Mouse (Mus musculus) erythroblast, adult 5-6 weeks (primary cell): ENCODE measurements around the gene Ttc30a1. TPM values are rescaled to one million over a fixed set of nuclear protein-coding genes. Genes with fewer than 3 reads are reported as not detected.
A peak's percentile ranks its signal among the peaks of the same experiment; 100 is the strongest.

ENCODE experiments used
- ATAC-seq: replicated peaks from 2 replicates; pipeline ENCODE4 v1.8.0; 2016; ENCODE audit warnings: moderate number of reproducible peaks, mild to moderate bottlenecking, moderate TSS enrichment, inconsistent platforms; ENCODE audit not compliant: poor library complexity, low FRiP score, severe bottlenecking
- total RNA-seq, 2 experiments: library from RNA; stranded (forward) in 1 of 2; stranded (reverse) in 1 of 2; fragments of 150-400 nt in 1 of 2; fragments of 200-764, 138-1000 nt in 1 of 2; gene quantifications; 2 replicates each; pipeline versions ENCODE4 v1.2.3 to v1.2.4; 2015 to 2017; ENCODE audit warnings: low replicate concordance in 2 of 2

Gene Ttc30a1
- 0.42 TPM in 1 of 2 replicates, not detected in the other for total RNA-seq (2015; ENCODE audit: low replicate concordance)
- total RNA-seq (2017; ENCODE audit: low replicate concordance) = 0.17 and 1.7 TPM in 2 replicates

DNA sequence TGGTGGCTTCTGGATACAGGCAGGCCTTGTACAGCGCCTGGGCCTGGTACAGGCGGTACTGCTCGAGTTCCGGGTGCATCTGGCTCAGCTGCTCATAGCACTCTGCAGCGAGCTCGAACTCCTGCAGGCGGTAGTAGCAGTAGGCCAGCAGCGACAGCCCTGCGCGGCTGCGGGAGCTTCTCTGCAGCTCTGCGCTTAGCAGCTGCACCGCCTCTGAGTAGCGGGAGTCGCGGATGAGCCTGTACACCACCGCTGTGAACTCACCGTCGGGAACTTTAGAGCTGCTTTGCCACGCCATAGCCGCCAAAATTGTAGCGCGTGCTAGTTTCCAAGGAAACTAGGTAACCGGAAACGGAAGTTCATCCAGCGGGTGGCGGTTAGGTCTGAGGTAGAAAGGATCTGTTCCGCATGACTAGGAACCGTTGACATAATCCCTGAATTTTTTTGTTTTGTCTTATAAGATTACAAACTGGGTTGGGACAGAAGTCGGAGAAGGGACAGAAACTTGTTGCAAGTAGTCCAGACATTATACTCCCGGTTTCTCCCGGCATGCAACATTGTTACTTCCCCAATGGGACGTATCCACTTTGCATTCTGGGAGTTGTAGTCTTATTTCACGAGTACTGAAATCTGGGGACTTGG is at the start of gene Ttc30a1:
Gene Ttc30a1, minus strand, starts transcription at position 528 of the 642 bp plus-strand sequence.
- ATAC-seq = peak; percentile 63

- no peak for ATAC-seq
Measured at GRCm38 (mm10) chr2:76030080-76030479, 48.3 kb upstream of the Ttc30a1 start.

DNA sequence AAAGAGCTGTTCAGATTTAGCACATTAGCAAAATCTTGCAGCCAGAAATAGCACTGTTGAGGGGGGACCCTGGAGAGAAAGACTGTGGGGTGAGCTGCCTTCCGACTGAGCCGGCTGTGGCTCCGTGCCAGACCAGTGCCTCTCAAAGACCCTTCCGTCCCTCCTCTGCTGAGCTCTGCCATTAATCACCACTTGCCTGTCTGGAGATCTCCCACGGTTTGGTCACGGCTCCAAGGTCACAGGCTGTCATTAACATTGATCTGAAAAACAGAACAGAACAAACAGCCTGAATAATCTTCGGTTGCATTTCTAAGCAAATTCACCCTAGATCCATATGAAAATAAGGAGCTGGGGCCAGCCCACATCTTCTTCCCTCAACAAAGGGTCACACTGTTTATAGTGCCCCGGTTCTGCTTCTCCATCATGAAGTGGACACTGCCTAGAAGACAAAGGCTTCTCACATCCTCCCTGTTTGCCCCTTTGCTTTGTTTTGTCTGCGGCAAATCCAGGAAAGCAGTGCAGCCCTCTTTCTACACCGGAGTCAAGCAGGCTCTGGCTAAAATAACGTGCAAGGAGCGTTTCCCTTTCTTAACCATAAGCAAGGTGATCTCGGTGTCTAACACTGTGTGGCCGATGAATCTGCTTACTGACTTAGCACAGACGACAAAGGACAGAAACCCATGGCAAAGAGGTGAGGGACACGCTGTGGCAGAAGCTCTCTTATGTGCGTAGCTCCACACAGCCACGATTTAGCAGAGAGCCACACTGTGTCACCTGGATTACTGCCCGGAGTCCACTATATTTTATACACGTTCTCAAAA is 47.5 kb upstream of the Ttc30a1 start:
- no peak for ATAC-seq

DNA sequence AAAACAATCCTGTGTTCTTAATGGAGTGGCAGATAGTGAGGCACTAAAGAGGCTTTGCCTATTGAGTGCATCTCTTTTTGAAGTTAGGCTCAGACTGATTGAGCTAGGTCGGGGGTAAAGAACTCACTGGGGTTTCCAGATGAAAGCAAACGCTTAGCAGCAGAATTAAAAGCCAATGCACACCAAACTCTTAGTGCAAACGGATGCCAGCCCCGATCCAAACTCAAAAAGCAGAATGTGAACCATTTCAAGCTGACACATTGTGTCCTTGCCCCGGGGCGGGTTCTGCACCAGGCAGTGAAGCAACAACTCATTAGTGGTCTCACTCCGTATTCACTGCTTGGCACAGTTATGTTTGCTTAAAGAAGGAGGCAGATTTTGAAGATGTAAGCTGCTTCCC is 35.1 kb upstream of the Ttc30a1 start:
- ATAC-seq = no peak

GRCm38 (mm10) chr2:76016136-76016535 is 34.4 kb upstream of the Ttc30a1 start:
- no peak for ATAC-seq

DNA sequence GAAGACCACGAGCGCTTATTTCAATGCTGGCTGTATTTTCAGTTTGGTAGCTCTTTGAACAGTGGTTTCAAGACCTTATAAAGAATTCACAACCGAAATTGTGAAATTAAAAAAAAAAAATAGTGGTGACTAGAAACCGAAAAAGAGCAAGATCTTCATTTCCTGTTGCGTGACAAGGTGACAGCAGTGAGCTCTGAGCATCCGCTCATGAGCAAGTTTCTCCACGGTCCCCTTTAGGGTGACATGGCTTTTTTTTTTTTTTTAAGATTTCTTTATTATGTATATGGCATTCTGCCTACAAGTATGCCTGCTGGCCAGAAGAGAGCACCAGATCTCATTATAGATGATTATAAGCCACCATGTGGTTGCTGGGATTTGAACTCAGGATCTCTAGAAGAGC is 33.7 kb upstream of the Ttc30a1 start:
- ATAC-seq = no peak

DNA sequence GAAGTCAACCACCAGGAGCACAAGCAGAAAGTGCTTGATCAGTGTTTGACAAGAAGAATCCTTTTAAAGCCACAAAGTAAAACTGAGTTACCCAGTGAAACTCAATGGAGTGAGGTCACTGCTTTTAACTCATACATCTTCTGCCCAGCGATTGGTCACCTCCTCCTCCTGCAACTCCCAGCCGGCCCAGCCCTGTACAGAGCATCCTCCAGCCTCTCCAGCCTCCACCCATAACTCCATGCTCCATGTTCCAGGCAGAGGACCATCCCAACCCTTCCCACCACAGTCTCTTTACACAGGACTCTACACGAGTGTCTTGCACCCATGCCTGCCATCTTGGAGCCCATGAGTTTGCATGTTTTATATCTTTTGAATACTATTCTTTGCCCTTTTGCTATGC is 32.9 kb upstream of the Ttc30a1 start:
- ATAC-seq = no peak

DNA sequence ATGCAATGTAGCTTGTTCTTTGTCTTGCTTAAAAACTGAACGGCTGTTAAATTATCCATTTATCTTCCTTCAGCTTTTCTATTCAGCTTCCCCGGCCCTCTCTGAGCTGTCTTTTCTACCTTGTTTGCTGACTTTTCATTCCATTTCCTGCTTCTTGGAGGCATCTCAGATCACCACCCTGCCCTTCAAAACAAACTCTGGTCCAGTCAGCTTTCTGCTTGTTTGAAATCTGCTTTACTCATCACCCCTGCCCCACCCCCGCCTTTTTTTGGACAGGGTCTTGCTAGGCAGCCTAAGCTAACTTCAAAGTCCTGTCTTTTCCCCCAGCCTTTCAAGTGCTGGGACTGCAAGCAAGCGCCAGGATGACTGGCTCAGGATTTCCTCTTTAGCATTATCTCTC is 24.4 kb upstream of the Ttc30a1 start:
- no peak for ATAC-seq

GRCm38 (mm10) chr2:76002899-76003298 is 21.1 kb upstream of the Ttc30a1 start:
- no peak for ATAC-seq

GRCm38 (mm10) chr2:76001392-76001791 is 19.6 kb upstream of the Ttc30a1 start:
- ATAC-seq = no peak; the same call in 1 of the 2 replicates

- ATAC-seq = no peak
Measured at GRCm38 (mm10) chr2:75999636-76000035, 17.9 kb upstream of the Ttc30a1 start.

DNA sequence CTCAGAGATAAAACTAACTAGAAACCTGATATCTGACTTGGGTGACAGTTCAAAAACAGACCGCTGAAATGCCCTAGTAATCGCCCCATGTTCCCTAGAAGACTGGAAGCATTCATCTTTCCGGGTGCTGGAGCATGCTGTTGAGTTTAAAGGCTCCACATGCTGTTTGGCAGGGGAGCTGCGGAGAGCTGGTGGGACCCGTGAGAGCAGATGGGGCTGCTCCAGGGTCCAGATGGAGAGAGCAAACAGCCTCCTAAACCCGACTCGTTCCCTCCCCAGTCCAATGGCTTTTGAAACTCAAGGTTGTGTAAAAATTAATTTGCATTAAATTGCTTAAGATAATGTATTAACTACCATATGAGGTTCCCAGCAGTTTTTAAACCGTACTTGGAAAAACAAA is 16.9 kb upstream of the Ttc30a1 start:
- ATAC-seq = no peak

DNA sequence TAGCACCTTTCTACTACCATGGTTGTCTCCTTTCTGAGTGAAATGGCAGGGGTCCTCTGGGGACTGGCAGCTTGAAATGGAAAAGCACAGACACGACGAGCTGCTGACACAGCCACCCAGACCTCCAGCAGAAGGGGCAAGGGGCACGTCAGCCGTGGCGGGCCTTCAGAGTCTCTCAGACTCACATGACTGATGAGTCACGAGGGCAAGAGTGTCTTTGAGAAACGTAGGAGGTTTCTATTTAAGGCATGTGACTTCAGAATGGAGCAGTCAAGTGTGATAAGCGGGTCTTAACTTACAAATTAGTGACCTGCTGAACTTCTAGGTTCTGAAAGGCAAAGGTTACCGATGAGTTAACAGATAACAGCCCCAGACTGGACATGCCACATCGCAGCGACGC is 16.0 kb upstream of the Ttc30a1 start:
- no peak for ATAC-seq

DNA sequence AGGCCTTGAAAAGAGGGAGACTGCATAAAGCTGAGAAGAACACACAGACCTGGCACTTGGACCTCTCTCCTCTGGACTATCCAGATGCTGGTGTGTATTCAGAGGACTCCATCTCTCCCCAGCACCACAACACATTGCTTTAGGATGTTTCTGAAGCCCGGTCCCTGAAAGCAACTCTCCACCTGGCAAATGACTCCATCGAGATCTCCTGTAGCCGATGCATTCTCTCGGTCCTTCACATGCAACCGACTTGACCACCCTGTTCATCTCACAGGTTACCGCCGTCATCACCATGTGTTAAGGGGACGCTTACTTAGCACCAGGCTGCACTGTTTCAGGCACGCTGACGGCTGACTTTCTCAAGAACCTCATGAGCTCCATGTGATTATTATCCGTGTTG is 13.1 kb upstream of the Ttc30a1 start:
- no peak for ATAC-seq

DNA sequence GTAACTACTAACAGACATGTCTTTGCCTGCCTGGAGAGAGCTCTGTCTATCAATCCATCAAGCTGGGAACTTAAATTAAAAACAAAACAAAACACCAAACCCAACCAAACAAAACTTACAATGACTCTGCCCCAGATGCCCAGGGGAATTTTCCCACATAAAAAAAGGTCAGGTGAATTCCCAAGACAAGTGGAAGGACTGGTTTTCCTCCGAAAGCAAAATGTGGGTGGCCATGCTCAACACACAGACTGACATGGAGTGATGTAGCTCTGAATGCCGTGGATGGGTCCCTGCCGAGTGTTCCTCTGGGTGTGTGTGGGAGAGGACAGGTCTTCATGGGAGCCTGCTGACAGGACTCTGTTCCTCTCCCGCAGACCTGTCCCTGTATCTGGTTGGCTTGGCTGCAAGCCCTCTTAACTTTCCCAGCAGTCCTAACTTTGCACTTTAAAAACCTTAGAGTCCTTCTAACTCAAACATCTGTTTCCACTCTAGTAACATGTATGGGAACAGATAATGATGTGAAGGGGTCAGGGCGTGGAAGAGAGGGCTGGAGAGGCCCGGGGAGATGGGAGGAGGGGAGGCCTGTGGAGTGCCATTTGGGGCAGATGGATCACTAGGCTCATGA is 9.9 kb upstream of the Ttc30a1 start:
- ATAC-seq = no peak

DNA sequence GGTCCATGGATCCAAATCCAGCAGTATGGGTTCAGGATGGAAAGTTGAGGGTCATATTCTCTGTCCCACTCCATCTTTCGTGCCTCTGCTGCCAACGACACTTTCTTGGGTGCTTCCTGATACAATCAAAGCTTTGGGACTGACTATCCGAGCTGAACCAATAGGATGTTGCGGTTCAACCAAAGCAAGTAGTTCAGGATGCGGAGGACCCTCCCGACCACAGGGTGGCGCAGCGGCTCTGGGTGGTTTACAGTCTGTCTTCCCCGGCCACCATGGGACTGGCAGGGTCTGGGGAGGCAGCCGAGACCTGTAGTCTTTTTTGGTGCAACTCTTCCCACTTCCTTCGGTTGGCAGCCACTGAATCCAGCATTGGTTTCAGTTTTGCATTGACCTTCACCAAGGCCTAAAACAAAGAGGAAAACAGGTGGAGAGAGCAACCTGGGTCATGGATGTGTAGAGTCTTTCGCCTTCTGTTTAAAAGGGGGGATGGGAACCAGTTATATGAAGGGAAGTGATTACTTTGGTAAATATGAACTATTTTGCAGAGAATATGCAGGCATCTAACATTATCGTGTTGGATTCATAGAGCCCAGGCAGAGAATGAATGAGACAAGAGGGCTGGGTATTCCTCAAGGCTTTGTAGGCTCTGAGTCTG is 9.2 kb upstream of the Ttc30a1 start:
- ATAC-seq = no peak

- no peak for ATAC-seq
Measured at GRCm38 (mm10) chr2:75989694-75990093, 7.9 kb upstream of the Ttc30a1 start.

DNA sequence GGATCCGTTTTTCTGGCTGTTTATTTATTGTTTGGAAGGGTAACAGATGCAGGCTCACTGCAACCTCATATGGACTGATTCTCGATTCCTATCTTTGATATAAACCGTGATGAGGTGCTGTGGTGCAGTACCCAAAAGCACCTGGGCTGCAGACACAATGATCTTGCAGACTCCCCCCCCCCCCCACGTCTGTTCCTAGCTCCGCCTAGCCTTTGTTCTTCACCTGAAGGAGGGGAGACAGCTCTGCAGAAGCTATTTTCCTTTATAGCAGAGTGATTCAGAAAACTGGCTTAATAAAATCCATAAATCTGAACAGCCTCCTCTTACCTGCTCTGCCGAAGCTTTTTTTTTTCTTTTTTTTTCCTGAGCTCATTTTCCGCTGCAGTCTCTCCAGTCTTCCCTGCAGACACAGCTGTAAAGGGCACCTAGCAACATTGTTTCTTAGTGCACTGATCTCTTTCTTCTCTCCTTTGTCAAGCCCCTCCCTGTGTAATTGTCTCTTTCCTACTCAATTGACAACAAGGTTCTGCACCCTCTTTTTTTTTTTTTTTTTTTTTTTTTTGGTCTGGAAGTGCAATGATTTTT is 7.1 kb upstream of the Ttc30a1 start:
- ATAC-seq = no peak

DNA sequence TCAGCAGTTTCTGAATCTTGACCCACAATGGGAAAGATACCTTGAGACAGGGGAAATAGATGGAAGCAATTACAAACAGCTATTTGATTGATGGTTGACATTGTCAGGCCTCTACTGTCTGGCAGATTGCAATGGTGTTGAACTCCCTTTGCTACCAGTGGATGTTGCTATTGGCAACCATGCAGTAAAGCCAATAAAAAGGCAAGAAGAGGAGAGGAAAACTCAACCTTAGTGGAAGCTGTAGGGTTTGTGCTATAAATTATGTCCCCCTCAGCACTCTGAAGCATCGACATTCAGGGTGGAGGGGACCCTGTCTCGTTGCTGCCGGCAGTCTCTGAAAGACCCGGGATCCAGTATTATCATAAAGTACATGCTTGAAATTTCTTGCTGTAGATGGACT is 6.6 kb upstream of the Ttc30a1 start:
- ATAC-seq = no peak

GRCm38 (mm10) chr2:75987739-75988138 is 6.0 kb upstream of the Ttc30a1 start:
- no peak for ATAC-seq
